ENCODE assay signal across 8 mouse cellular contexts in genomic region chr8:9771606-9772518, GRCm38 (mm10). TPM values are rescaled to one million over a fixed set of nuclear protein-coding genes. Genes with fewer than 3 reads are reported as not detected.
DNase-seq lines count a peak whose midpoint lies in the region; ATAC-seq lines count a peak whose summit lies in the region.

No protein-coding gene starts in this region.

- H3K36me3 ChIP-seq in kidney, embryonic 16.5 days (ENCODE audit: insufficient read depth, low read length), result no peaks in the 10 kb centered on the region
- H3K36me3 ChIP-seq in hindbrain, embryonic 14.5 days (replicated peaks; ENCODE audit: control insufficient read depth, insufficient read depth), result no peaks in the 10 kb centered on the region
- no peaks in the 10 kb centered on the region for H3K36me3 ChIP-seq in limb, embryonic 12.5 days

- H3K27ac ChIP-seq in kidney, embryonic 16.5 days (ENCODE audit: low read length), result no peak overlapping the region
- H3K27ac ChIP-seq in hindbrain, embryonic 14.5 days, result peak overlapping the region; percentile 95
- no peak overlapping the region for H3K27ac ChIP-seq in limb, embryonic 12.5 days

- ATAC-seq in kidney, embryonic 16.5 days (ENCODE audit: low FRiP score, low TSS enrichment), result peak; percentile 55; the same call in 1 of the 2 replicates
- ATAC-seq in hindbrain, embryonic 14.5 days (ENCODE audit: low FRiP score), result peak; percentile 64
- ATAC-seq in limb, embryonic 12.5 days (ENCODE audit: insufficient number of reproducible peaks, insufficient read depth, low FRiP score, low TSS enrichment, low read depth), result peak; percentile 28; the same call in 1 of the 2 replicates
- ATAC-seq in activated CD4-positive, CD25-positive, alpha-beta regulatory T cell, adult 4 months, result no peak

- H3K4me3 ChIP-seq in kidney, embryonic 16.5 days (ENCODE audit: low read length), result peak overlapping the region; percentile 57
- peak overlapping the region; percentile 84 for H3K4me3 ChIP-seq in hindbrain, embryonic 14.5 days (replicated peaks; ENCODE audit: low read length)
- peak overlapping the region; percentile 60 for H3K4me3 ChIP-seq in limb, embryonic 12.5 days (replicated peaks)

- H3K27me3 ChIP-seq in kidney, embryonic 16.5 days (ENCODE audit: insufficient read depth, low read length), result peaks cover 49% of the 10 kb centered on the region
- no peaks in the 10 kb centered on the region for H3K27me3 ChIP-seq in hindbrain, embryonic 14.5 days (ENCODE audit: control insufficient read depth, insufficient read depth, low read length)
- peaks cover 64% of the 10 kb centered on the region for H3K27me3 ChIP-seq in limb, embryonic 12.5 days

- H3K4me1 ChIP-seq in kidney, embryonic 16.5 days (ENCODE audit: insufficient read depth, low read length), result peaks cover 19% of the 10 kb centered on the region
- peaks cover 7% of the 10 kb centered on the region; the same call in 1 of the 2 replicates for H3K4me1 ChIP-seq in hindbrain, embryonic 14.5 days (replicated peaks; ENCODE audit: control insufficient read depth, insufficient read depth, low read length)
- H3K4me1 ChIP-seq in limb, embryonic 12.5 days (replicated peaks), result peaks cover 22% of the 10 kb centered on the region

- WGBS in kidney, embryonic 16.5 days, result under 1% methylated on average over 42 of the region's 55 CpGs
- WGBS in hindbrain, embryonic 14.5 days, result 1% methylated on average over 41 of the region's 55 CpGs
- 1% methylated on average over 55 of the region's 55 CpGs for WGBS in limb, embryonic 12.5 days

- no peak for DNase-seq in kidney, adult 9 months
- DNase-seq in embryo, embryonic 10 days (ENCODE audit: low spot score), result peak; percentile 33
- peak; percentile 62 for DNase-seq in hindbrain, embryonic 14.5 days (ENCODE audit: low spot score)
- DNase-seq in right cerebral cortex, adult 18-20 months, result peak; percentile 61
- DNase-seq in thymus, postnatal 25 days, result no peak

- no peak overlapping the region for H3K9ac ChIP-seq in kidney, embryonic 16.5 days (replicated peaks; ENCODE audit: low read length)
- peak overlapping the region; percentile 89 for H3K9ac ChIP-seq in hindbrain, embryonic 14.5 days
- H3K9ac ChIP-seq in limb, embryonic 12.5 days (replicated peaks), result peak overlapping the region; percentile 53

- no peaks in the 10 kb centered on the region for H3K9me3 ChIP-seq in kidney, embryonic 16.5 days (ENCODE audit: low read length)
- no peaks in the 10 kb centered on the region for H3K9me3 ChIP-seq in hindbrain, embryonic 14.5 days (ENCODE audit: control insufficient read depth, low read length)
- no peaks in the 10 kb centered on the region for H3K9me3 ChIP-seq in limb, embryonic 12.5 days

- H3K4me2 ChIP-seq in kidney, embryonic 16.5 days (replicated peaks; ENCODE audit: low read depth, low read length), result peak overlapping the region; percentile 95
- H3K4me2 ChIP-seq in hindbrain, embryonic 14.5 days (replicated peaks), result peak overlapping the region; percentile 57
- peak overlapping the region; percentile 93 for H3K4me2 ChIP-seq in limb, embryonic 12.5 days

RNA-seq across cellular contexts. Expression of gene Fam155a, which starts 0.9 kb away (rescaled TPM):
- 0.27 and 0.67 TPM in 2 replicates for polyA plus RNA-seq in kidney, embryonic 16.5 days (2015; fragmentation: Nextera tagmentation; extraction: Ambion mirVana)
- 28.7 and 30.6 TPM in 2 replicates for polyA plus RNA-seq in hindbrain, embryonic 14.5 days (2014; fragmentation: Nextera tagmentation; extraction: Ambion mirVana)
- polyA plus RNA-seq in limb, embryonic 12.5 days (2016; fragmentation: Nextera tagmentation; extraction: Ambion mirVana), result 0.99 and 1.2 TPM in 2 replicates
- polyA plus RNA-seq in activated CD4-positive, CD25-positive, alpha-beta regulatory T cell, adult 4 months (2017; shearing (Covaris generic)), result under 1 TPM in 1 of 2 experiments, not detected in 1; 0.30 TPM

Comparison
In these comparisons a context has a peak if more than half of its experiments do, and no peak if none do; other contexts are left out.
1. DNase-seq: peak in embryo, embryonic 10 days (single experiment), hindbrain, embryonic 14.5 days (single experiment) and right cerebral cortex, adult 18-20 months (single experiment); none in kidney, adult 9 months (single experiment) and thymus, postnatal 25 days (single experiment).
2. RNA of gene Fam155a, which starts 0.9 kb away (polyA plus RNA-seq): 28.7 to 30.6 TPM in hindbrain, embryonic 14.5 days; 0.99 to 1.2 TPM in limb, embryonic 12.5 days, 0.30 TPM in activated CD4-positive, CD25-positive, alpha-beta regulatory T cell, adult 4 months and 0.27 to 0.67 TPM in kidney, embryonic 16.5 days; every median in the first group is over 10 times any median in the second.
3. Peak in every context shown above with its lines, with median percentiles within 50 percentile points of each other: H3K4me2 ChIP-seq and H3K4me3 ChIP-seq.